Mouse (Mus musculus) kidney, postnatal 14 days (tissue): ENCODE measurements around the gene G0s2.
"Not testable (repeated sequence)": the region's sequence is repeated elsewhere in the genome, so short reads cannot be mapped to it uniquely, and the experiment has no call there.

Experiments
- DNase-seq: peaks from one replicate; pipeline ENCODE4 v3.0.0; 2022; ENCODE audit warnings: mixed read lengths

Gene G0s2

DNA sequence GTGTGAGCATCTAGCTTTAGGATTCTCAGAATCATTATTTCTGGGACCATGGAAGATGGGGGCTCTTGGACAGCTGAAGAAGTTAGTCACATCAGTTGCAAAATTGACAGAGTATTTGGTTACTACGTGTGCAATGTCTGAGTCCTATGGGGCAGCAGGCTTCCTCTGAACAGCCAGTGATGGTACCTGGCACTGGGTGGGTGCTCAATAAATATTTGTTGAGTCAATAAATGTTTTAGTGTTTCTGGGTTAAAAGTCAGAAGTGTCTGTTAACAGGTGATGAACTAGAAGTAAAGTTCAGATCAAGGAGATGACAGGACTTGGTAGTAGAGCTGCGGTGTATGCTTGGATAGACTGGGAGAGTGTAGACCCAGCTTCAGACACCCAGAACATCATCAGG lies 14.6 kb upstream of the G0s2 start:
- no peak for DNase-seq

- peak; percentile 42 for DNase-seq
Measured at GRCm38 (mm10) chr1:193285766-193286325, 12.8 kb upstream of the G0s2 start.

GRCm38 (mm10) chr1:193284228-193284779 lies 11.3 kb upstream of the G0s2 start:
- no peak for DNase-seq

DNA sequence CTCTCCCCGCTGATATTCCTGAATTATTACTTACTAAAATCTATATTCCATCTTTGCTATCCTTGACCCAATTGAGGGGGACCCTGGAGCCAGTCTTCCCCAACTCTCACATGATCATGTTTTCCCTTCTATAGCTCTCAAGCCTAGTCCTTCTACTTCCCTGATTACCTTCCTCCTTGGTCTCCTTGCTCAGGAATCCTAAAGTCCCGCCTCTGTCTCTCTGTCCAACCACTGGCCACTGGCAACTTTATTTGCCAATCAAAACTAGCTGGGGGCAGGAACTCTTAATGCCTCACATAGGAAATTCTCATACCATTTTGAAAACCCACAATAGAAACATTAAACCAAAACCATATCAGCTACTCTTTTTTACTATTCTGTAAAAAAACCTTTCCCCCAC lies 8.3 kb upstream of the G0s2 start:
- no peak for DNase-seq

DNA sequence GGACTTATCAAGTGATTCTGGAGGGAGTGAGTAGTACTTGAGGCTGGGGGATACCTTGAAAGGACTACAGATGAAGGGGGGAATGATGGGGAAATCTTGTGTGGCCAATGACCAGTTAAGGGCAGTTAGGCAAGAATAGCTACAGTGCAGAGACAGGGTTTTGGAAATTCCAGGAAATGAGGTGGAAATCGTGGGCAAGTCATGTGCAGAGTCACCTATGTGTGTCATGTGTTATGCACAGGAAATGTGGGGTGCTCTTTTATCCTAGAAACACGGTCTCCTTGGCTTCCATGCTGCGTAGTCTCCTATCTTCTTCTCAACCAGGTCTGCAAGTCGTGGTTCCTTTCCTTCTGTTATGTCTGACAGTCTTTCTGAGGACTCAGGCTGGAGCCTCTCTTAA lies 6.5 kb upstream of the G0s2 start:
- no peak for DNase-seq

DNA sequence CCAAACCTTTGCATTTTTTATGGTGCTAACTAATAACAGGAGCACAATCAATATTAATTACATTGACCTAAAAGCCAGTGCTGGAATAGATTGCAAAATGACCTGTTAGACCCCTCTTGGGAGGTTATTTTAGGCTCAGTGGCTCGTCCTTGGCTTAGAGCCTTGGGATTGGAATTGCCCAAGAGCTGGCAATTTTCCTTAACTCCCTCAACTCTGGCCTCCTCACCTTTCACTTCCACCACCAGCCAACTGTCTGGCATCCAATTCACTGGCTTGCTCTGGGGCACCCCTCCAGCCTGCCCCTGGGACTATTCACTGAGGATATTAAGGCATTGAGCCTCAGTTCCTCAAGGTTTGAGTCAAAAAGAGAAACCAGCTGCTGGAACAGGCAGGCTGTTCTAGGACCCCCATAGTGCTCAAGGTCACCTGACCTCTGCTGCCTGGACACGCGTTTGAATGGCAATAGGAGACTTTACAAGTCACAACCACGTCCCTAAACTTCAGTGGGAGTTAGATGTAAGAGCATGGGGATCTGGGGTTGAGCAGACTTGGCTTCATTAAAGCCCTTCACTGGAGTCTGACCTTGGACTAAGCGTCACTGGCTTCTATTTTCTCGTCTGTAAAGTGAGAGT lies 5.5 kb upstream of the G0s2 start:
- DNase-seq: no peak

- peak; percentile 51 for DNase-seq
Measured at GRCm38 (mm10) chr1:193274407-193275071, 1.5 kb upstream of the G0s2 start.

DNA sequence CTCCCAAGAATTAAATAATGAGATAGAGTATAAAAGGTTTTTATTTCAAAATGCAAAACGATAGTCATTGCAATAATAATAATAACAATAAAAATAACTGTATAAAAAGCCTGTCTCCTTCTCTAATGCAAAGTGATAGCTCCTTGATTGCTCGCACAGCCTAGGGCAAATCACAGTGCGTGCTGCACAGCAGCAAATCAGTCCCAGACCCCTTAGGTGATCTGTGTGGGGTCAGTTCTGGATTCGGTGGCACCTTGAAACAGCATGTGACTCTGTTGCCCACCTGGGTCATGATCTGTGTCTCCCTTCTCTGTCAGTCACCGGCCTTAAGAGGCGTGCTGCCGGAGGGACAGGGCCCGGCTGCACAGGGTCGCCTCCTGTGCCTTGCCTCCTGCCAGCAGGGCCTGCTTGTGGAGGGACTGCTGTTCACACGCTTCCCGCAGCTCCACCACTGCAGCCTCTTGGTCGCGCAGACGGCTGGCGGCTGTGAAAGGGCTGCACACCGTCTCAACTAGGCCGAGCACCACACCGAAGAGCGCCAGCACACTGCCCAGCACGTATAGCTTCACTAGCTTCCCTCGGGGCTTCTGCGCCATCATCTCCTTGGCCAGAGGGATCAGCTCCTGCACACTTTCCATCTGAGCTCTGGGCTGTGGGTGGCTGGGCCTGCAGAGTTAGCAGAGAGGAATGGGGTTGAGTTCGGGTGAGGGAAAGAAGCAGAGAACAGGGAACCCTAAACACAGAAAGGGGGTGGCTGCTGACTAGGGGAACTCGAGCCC lies 691 bp downstream of the G0s2 start:
- peak; percentile 43 for DNase-seq

DNA sequence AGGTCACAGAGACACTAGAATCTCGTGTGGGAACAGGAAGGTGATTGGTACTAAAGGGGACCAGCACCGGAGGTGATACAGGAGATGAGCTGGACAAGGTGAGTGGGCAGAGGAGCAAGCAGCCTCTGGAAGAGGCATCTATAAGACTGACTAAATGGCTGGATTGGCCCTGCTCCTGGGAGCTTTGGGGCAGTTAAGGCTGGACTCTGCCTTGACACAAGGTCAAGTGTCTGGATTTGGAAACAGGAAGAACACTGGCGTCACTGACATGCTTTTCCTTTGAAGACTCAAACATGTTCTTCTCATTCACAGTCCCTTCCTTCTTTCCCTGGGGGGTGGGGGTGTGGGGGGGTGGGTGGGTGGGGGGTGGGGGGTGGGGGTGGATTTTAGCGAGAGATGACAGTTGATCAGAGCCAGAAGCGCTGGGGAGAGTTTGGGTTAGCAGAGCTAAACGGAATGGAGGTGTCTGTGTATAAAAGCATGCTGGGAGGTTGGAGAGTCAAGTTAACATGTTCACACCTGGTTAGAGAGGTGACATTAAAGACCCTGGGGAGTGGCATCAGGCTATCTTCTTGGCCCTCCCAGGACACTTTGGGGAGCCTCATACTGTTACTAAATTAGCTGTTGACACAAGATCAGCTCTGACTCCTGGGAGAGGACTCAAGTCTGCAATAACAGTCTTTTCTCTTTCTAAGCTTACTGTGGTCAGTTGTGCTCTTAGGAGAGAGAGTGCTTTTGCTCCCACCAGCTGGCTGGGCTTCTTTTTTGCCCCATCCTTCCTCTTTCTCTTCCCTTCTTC lies 1.9 kb downstream of the G0s2 start:
- peak; percentile 53 for DNase-seq

GRCm38 (mm10) chr1:193265734-193266133 lies 7.3 kb downstream of the G0s2 start:
- DNase-seq: no peak

- no peak for DNase-seq
Measured at GRCm38 (mm10) chr1:193263955-193264598, 8.9 kb downstream of the G0s2 start, which contains the start of gene Hsd11b1. Gene Hsd11b1, minus strand, starts transcription at chr1:193264075.

DNA sequence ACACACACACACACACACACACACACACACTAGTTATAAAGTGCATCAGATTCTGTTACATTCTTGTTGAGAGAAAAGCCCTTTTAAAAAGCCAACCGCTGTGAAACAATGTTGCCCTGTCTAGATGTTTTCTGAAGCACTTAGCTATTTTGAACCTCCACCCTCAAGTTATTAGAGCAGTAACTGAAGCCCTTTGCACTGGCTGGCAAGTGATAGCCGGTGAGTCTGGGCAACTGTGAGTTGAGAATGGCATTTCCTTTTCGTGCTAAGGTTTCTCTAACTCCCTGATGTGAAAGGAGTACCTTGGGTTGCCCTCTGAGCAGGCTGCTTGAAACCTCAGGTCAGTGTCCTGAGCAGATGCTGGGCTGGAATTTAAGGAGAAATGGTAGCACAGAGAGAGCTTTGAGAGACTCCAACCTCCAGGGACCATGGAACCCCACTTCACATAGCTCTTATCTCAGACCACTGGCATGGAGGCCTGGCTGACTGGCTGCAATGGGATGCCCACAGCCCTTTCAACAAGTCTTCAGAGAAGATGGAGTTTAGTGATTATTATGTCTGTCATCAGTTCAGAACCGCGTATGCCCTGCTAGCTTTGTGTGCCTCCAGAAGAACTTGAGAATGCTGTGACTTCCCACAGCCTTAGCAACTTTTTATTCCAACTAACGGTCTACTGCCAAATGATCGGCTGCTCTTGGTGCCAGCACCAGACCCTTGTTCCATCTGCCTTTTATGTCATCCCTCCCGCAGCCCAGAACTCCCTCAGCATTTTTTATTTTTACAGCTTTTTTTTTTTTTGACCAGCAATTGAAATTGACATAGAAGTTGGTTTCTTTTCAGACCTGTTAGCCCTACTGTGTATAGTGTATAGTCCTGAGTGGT lies 9.8 kb downstream of the G0s2 start:
- DNase-seq: no peak

GRCm38 (mm10) chr1:193261897-193262548 lies 11.0 kb downstream of the G0s2 start:
- DNase-seq: peak; percentile 76

GRCm38 (mm10) chr1:193259559-193259958 lies 13.5 kb downstream of the G0s2 start:
- no peak for DNase-seq

DNA sequence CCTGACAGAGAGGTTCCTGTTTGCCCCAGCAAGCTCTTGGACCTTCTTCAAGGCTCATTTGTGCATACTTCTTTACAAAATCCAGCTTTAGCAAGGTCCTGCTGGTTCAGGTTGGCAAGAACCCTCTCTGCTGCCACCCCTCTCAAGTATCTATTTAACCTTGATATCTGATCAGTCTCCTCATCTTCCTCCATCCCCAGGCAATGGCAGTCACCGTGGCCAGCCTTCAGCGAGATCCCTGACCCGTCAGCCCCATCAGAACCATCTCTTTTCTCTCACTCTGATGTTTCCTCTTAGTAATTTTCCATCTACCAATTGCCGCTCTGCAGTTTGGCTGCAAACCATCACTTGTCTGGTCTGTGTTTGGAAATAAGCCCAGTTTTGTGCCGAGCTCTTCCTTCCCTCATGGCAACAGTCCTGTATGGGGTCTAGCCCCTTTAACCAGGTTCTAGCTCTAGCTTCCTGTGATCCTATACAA lies 16.4 kb downstream of the G0s2 start:
- peak; percentile 45 for DNase-seq

GRCm38 (mm10) chr1:193256289-193256577 lies 16.8 kb downstream of the G0s2 start:
- no peak for DNase-seq

DNA sequence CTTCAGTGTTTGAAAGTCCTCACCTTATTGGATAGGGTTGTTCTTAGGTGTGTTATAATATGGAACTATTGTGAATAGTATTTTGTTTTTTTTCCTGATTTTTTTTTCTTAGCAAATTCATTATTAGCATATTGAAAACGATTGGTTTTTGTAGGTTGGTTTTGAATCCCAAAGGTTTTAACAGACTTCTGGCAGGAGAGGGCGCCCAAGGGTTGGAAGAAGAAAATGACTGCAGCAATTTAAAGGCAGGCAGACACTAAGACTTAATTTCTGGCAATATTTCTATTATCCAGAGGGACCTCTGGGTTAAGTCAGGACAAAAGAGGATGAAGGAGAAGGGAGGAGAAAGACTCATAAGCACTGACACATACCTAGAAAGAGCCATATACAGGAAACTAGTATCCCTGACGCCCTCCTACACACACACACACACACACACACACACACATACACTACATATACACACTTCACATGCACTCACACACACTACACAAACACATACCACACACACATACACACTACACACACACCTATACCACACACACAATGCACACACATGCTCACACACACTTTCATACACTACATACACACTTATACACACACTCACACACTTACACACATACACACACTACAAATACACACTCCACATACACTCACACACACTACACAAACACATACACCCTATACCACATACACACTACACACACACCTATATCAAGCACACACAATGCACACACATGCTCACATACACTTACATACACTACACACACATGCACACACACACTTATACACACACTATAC lies 17.3 kb downstream of the G0s2 start:
- DNase-seq: peak; percentile 83

DNA sequence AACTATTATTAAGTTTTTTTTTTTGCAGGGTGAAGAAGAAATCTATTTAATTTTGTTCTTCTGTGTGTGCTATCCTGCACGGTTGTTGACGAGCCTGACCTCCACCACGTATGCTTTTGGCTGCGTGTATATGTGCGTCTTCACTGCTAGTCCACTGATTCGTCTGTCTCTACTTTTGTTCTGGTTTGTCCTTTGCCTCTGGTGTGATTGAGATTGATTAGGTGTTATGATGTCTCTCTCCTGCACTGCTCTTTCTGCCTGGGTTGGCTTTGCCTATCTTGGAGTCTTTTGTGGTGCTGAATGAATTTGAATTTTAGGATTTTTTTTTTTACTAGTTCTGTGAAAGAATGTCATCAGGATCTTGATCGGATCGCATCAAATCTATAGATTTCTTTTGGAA lies 18.0 kb downstream of the G0s2 start:
- DNase-seq: no peak

GRCm38 (mm10) chr1:193253895-193254294 lies 19.1 kb downstream of the G0s2 start:
- not testable (repeated sequence) for DNase-seq
